Mouse (Mus musculus) macrophage (primary cell): ENCODE data around the gene Cfap57. TPM values are rescaled to one million over a fixed set of nuclear protein-coding genes. Genes with fewer than 3 reads are reported as not detected.

Experiments
- H3K27ac ChIP-seq: fragments of 350-480 bp; formaldehyde crosslinking; 2 replicates; pipeline ENCODE4 v1.9.0; 2021
- H3K36me3 ChIP-seq: fragments of 350-480 bp; formaldehyde crosslinking; 2 replicates; pipeline ENCODE4 v1.9.0; 2021; ENCODE audit errors: inconsistent target
- H3K4me3 ChIP-seq: fragments of 350-480 bp; formaldehyde crosslinking; 2 replicates; pipeline ENCODE4 v1.9.0; 2021; ENCODE audit errors: inconsistent target
- H3K79me2 ChIP-seq: fragments of 350-480 bp; formaldehyde crosslinking; 2 replicates; pipeline ENCODE4 v1.9.0; 2021; ENCODE audit errors: inconsistent target
- WGBS: methylation state at CpG from one replicate; pipeline ENCODE4 v1.1.7; 2026; ENCODE audit warnings: inconsistent platforms; ENCODE audit not compliant: missing documents; 5-methylcytosine and 5-hydroxymethylcytosine counted together
- polyA plus RNA-seq: library from polyadenylated mRNA; stranded (reverse); fragments of 250-400 nt; gene quantifications from 3 replicates; pipeline ENCODE4 v1.2.4, GENCODE M21; 2018; ENCODE audit warnings: inconsistent platforms

The Cfap57 gene
- polyA plus RNA-seq, 1 experiment from 2014 or later = not detected

DNA sequence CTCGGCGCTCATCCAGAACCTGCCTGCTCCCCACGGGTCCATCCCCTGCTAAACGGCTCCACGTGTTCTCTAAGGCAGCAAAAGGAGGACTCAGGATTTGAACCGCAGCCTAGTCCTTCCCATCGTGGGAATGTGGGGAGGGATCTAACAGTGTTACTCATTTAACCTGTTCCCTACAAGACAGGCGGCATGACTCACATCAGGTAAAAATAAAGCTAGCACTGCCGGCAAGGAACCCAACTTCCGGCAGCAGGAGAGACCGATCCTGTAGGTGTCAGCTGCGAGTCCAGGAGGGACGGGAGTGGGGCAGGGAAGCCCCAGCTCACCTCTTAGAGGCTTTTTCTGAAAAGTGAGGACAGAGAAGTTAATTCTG, 77.4 kb downstream of the Cfap57 start:
- H3K27ac ChIP-seq = no peak overlapping the region
- H3K79me2 ChIP-seq = no peaks in the 10 kb centered on the region
- no peaks in the 10 kb centered on the region for H3K36me3 ChIP-seq
- no peak overlapping the region for H3K4me3 ChIP-seq
- WGBS = 14% methylated on average over 13 of the region's 13 CpGs

DNA sequence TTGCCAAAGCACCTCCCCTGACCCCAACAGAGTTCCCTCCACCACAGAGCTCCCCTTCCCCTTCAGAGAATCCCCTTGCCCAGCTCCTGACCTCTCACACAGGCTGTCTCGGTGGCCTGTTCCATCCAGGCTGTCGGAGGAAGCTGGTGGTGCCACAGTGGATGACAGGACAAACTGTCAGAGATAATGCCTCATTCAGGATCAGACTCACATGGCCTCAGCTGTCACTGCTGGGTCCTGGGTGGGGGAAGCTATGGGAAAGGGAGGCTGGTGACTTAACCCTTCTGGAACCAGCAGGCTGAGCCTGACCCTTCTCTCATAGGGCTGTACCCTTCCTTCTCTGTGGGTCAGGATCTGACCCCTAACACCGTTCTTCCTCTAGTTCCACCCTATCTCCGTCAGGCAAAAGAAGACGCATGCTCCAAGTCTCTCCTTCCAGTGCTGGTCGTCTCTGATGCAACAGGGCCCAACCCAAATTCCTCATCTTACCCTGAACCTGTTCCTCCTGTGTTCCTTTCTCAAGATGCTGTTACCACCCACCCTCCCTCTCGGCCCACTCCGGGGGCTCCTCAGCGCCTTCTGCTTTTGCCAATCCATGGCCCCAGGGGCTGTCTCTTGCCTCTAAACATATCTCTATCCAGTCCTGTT, 77.9 kb downstream of the Cfap57 start:
- H3K27ac ChIP-seq = no peak overlapping the region
- H3K36me3 ChIP-seq = no peaks in the 10 kb centered on the region
- WGBS = 54% methylated on average over 9 of the region's 9 CpGs
- H3K79me2 ChIP-seq = no peaks in the 10 kb centered on the region
- no peak overlapping the region for H3K4me3 ChIP-seq

DNA sequence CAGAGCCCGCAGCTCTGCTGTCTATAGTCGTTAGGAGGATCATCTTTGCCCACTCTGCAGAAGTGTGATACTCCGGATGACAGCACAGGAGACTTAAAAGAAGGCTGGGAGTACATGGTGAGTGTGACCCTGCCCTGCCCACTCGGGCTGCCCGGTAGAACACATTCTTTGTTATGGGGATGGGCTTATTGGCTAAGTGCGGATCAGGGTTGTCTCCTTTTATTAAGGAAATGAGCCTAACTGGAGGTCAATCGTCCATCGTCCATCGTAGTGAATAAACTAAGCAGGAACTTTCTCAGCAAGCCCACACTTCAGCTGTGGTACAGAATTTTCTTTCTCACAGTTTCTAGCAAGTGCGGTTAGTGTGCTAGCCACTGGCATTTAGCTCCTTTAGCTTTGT, 80.7 kb downstream of the Cfap57 start:
- H3K27ac ChIP-seq = no peak overlapping the region
- no peak overlapping the region for H3K4me3 ChIP-seq
- no peaks in the 10 kb centered on the region for H3K79me2 ChIP-seq
- no peaks in the 10 kb centered on the region for H3K36me3 ChIP-seq
- 73% methylated on average over 10 of the region's 10 CpGs for WGBS

DNA sequence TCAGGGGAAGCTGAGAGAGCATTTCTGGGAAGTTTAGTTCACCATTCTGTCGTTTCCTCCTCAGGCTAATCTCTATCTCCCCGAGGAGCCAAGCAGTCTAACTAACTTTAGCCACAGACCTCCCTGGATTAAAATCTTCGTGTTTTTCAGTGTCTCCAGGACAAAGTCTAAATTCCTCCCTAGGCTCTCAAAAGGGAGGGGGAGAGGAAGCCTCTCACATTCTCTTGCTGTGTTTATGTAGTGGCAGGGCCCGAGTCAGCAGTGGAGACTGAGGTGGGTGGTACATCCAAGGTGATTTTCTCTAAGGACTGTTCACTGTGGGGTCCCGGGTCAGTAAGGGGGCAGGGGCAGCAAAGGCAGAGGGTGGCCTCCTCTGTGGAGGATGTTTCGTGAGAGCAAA, 82.8 kb downstream of the Cfap57 start:
- 53% methylated on average over 6 of the region's 6 CpGs for WGBS
- Histone ChIP-seq H3K79me2 (no peaks in the 10 kb centered on the region), H3K4me3 (no peak overlapping the region), H3K27ac (no peak overlapping the region), H3K36me3 (no peaks in the 10 kb centered on the region)

DNA sequence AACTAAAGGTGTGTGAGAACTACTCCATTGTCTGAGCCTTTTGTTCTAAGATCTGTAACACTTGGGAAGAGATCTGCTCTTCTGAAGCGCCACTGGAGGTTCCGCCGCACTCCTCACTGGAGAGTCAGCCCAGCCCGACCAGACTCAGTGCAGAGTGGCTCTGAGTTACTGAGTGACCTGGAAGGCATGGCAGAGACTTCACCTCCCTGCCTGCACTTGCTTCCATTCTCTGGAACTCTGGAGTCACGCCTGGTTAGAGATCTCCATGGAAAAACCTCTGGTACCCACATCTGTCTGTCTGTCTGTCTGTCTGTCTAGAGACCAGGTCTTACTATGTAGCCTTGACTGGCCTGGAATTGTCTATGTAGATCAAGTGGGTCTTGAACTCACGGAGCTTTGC, 85.0 kb downstream of the Cfap57 start:
- WGBS = 98% methylated on average over 6 of the region's 6 CpGs
- Histone ChIP-seq H3K79me2 (no peaks in the 10 kb centered on the region), H3K27ac (no peak overlapping the region), H3K4me3 (no peak overlapping the region), H3K36me3 (no peaks in the 10 kb centered on the region)

DNA sequence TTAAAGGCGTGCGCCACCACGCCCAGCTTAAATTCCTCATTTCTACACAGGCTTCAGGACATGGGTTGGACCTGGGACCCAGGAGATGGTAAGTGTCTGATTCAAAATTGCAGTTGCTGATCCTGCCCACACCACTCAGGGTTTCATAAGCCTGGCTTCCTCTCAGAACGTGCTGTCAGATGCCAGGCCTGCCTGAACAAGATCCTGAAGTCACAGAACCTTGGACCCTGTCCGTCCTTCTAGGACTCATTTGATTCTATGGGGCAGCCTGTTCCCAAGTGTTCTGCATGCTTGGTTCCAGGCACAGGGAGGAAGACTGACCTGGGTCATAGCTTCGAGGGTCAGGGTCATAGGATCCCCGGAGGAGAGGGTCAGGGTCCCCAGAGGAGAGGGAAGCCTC, 87.0 kb downstream of the Cfap57 start:
- Histone ChIP-seq H3K4me3 (no peak overlapping the region), H3K27ac (no peak overlapping the region), H3K36me3 (no peaks in the 10 kb centered on the region), H3K79me2 (no peaks in the 10 kb centered on the region)
- 51% methylated on average over 5 of the region's 7 CpGs for WGBS

DNA sequence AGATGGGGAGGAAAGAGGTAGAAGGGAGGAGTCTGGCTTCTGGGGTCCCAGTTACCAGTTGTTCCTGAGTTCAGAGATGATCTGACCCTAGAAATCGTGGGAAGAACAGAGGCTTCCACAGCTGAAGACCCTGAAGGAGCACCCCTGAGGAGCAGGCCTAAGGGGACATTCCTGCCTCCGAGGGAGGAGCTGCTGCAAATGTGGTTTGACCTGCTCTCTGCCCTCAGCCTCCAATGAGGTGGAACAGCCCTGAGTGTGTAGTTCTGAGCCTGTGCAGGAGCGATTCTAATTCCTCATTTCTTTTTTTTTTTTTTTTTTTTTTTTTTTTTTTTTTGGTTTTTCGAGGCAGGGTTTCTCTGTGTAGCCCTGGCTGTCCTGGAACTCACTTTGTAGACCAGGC, 87.4 kb downstream of the Cfap57 start:
- Histone ChIP-seq H3K27ac (no peak overlapping the region), H3K4me3 (no peak overlapping the region), H3K79me2 (no peaks in the 10 kb centered on the region), H3K36me3 (no peaks in the 10 kb centered on the region)
- 53% methylated on average over 2 of the region's 4 CpGs for WGBS

DNA sequence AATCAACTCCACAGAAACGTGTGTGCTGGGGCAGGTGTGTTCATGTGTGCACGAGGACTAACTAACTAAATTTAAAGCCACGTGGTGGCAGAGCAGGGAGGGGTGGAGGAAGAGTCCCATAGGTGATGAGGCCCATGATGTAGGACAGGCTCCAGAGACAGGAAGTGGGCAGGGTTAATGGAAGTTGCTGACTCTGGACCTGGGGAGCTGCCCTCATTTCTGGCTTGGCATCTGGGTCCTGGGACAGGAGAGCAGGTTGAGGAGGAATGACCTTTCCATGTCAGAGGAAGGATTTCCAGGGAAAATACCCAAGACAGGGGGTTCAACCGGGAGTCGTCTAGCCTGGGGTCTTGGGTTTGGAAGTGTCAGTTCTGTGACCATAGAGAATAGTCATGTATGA, 87.9 kb downstream of the Cfap57 start:
- Histone ChIP-seq H3K27ac (no peak overlapping the region), H3K36me3 (no peaks in the 10 kb centered on the region), H3K4me3 (no peak overlapping the region), H3K79me2 (no peaks in the 10 kb centered on the region)
- 64% methylated on average over 5 of the region's 5 CpGs for WGBS

DNA sequence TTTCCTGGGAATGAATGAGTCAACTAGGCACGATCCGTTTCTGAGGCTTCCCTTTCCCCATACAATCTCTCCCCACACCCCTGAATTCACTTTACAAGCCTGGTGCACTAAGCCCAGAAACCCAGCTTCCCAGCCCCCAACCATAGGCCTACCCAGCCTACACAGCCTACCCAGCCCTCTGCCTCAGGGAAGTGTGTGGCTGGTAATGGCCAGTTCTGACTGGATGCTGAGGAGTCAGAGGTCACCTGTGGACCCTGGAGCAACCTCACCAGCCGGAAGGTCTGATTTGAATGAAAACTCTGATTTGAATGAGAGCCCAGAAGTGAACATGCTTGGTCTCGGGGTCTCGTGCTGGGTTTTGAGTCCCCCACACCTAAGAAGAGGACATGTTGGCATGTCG, 92.9 kb downstream of the Cfap57 start:
- Histone ChIP-seq H3K36me3 (no peaks in the 10 kb centered on the region), H3K27ac (no peak overlapping the region), H3K4me3 (no peak overlapping the region), H3K79me2 (no peaks in the 10 kb centered on the region)
- 93% methylated on average over 6 of the region's 6 CpGs for WGBS

DNA sequence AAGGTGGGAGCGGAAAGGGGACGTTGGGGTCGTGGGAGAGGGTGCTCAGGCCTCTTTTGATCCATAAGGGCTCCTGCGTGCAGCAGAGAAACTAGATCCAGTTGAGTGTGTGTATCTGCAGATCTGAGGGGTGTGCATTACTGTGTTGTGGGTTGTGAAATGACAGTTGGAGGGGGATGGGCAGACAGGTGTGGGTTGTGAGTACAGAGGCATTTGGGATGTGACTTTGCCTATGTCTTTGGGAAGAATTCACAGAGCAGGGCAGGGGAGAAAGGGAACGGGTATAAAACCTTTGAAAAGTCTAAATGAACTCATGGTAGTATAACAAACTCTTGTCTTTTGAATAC, 93.3 kb downstream of the Cfap57 start:
- H3K27ac ChIP-seq = no peak overlapping the region
- H3K79me2 ChIP-seq = no peaks in the 10 kb centered on the region
- H3K4me3 ChIP-seq = no peak overlapping the region
- H3K36me3 ChIP-seq = no peaks in the 10 kb centered on the region
- 96% methylated on average over 5 of the region's 5 CpGs for WGBS

DNA sequence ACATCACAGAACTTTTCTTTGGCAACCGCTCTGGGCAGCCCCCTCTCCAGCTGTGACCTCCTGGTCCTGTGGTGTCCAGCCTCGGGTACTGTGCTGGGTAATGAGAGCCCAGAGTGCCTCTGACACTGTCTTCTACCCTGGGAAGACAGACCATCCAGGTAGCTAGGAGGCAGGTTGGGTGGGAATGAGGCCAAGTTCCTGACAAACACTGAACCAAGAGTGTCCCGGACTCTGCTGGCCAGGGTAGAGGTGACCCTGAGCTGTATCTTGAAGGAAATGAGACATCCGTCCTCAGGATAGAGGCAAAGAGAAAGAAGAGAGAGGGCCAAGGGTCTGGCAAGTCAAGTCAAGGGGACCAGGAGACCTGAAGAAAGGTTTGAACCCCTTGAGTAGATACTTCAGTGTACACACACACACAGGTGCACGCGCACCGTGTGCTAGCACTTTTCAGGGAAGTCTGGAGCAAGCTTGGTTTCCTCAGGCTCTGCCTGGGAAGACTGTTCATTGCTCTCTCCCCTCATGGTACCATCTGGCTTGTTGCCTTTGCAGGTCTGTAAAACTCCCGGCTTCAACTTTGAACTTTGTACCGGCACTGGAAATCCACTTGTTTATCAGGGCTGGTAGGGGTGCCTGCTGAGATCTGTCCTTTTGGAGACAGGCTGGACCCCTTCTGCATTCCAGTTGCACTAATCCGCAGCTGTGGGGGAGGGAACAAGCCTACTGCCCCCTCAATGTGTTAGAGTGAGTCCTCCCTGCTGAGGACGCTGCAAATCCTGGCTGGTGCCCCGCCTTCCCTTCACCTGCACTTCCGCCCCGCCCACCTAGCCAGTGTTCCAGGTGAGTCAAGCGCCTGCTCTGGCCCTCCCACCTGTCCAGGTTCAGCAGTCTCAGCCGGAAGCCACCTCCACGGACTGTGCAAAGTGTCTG, 93.9 kb downstream of the Cfap57 start, which contains the start of gene 2610528J11Rik:
Gene 2610528J11Rik, plus strand, starts transcription at position 592 of the 927 bp plus-strand sequence.
- Histone ChIP-seq H3K36me3 (no peaks in the 10 kb centered on the region), H3K27ac (no peak within 1 kb of the TSS), H3K79me2 (no peaks in the 10 kb centered on the region), H3K4me3 (no peak within 1 kb of the TSS)
- 91% methylated on average over 17 of the region's 17 CpGs for WGBS

DNA sequence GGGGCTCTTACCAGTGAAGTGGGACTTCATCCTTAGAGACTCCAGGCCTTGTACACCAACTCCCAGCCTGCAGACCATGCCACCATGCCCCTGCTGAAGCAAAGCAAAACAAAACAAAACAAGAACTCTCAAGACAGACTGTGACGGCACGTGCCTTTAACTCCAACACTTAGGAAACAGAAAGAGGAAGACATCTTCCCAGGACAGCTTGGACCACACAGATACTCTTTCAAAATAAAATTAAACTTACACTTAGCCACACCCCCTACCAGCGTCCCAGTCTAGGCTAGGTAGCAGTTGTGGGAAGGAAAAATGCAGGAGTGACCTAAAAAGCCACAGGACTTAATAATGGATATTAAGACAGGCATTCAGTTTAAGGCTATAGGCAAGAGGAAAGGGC, 94.8 kb downstream of the Cfap57 start:
- Histone ChIP-seq H3K36me3 (no peaks in the 10 kb centered on the region), H3K27ac (no peak overlapping the region), H3K4me3 (no peak overlapping the region), H3K79me2 (no peaks in the 10 kb centered on the region)
- WGBS = 2% methylated on average over 3 of the region's 3 CpGs

DNA sequence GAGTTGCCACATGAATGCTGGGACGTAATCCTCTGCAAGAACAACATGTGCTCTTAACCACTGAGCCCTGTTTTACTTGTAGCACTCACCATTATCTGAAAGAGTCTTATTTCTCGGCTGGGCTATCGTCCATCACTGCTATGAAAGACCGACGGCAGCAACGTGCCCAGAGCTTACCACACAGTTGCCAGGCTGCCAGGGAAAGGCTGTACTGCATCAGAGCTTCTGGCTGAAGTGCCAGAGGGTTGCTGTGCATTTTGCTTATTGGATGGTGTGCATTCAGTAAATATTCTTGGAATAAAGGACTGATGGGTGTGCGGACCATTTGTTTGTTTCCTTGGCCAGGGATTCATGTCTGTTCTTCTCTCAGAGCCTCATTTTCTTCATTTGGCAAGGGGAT, 96.6 kb downstream of the Cfap57 start:
- 72% methylated on average over 7 of the region's 7 CpGs for WGBS
- Histone ChIP-seq H3K79me2 (no peaks in the 10 kb centered on the region), H3K27ac (no peak overlapping the region), H3K4me3 (no peak overlapping the region), H3K36me3 (no peaks in the 10 kb centered on the region)

DNA sequence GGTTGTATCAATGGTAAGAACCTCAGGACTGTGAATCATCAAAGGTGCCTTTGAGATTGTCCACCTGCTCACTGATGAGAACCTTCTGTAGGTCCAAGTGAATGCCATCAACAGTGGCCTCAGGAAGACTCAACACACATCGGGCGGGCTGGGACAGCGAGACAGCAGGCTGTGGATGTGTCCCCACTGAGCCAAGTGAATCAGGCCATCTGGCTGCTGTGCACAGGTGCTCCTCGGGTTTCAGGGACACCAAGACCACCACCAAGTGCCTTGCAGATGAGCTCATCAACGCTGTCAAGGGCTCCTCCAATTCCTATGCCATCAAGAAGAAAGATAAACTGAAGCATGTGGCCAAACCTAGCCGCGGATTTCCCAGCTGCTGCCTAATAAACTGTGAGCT, 98.3 kb downstream of the Cfap57 start:
- Histone ChIP-seq H3K36me3 (no peaks in the 10 kb centered on the region), H3K4me3 (no peak overlapping the region), H3K79me2 (no peaks in the 10 kb centered on the region), H3K27ac (no peak overlapping the region)
- 90% methylated on average over 7 of the region's 7 CpGs for WGBS

DNA sequence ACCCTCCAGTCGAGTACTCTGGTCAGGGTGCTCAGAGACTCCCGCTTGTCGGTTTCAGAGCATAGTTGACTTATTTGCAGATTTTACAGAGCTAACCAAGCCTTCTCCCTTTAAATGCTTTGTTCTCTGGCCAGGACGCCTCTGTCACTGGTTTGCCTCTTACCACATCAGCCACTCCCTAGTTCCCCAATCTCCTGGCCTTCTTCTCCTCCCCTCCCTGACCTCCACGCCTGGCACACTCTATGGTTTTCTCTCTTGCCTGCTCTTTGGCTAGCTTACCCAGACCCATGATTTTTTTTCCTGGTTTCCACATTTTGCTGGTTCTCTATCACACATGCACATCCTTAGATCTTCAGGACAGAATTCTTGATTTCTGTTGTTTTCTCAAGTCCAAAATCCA, 102.4 kb downstream of the Cfap57 start:
- Histone ChIP-seq H3K27ac (no peak overlapping the region), H3K79me2 (no peaks in the 10 kb centered on the region), H3K4me3 (no peak overlapping the region), H3K36me3 (no peaks in the 10 kb centered on the region)
- 57% methylated on average over 5 of the region's 5 CpGs for WGBS
